Mouse (Mus musculus): ENCODE measurements around the gene Dcxr. TPM values are rescaled to one million over a fixed set of nuclear protein-coding genes. Genes with fewer than 3 reads are reported as not detected.
"Not testable (repeated sequence)": the region's sequence is repeated elsewhere in the genome, so short reads cannot be mapped to it uniquely, and the experiment has no call there.

The Dcxr gene
- 17.2 TPM for polyA plus RNA-seq (2021)

GRCm38 (mm10) chr11:120727169-120727527 is at the start of gene Dcxr:
Dcxr (minus strand) TSS chr11:120727281.
- CTCF ChIA-PET, result interaction anchor here (2.6 kb wide), 1 partner anchor 49 kb away, joined by 16 read pairs; no protein-coding TSS in a partner anchor

GRCm38 (mm10) chr11:120775774-120776469 is 48.8 kb upstream of the Dcxr start:
- peak; percentile 75 for DNase-seq (ENCODE audit: low read depth, low spot score)
- ATAC-seq, result peak; percentile 57
- ChIA-PET POLR2A (interaction anchor here (0.7 kb wide), 1 partner anchor 20 kb away, joined by 3 read pairs; no protein-coding TSS in a partner anchor), CTCF (interaction anchor here (0.6 to 7.5 kb wide), 36 partner anchors 8 to 191 kb away, joined by 3 to 81 read pairs (median 4); partner anchors contain the start of genes Cbr2, Cenpx, Dcxr and Lrrc45)
- H3K27me3 ChIP-seq, result no peaks in the 10 kb centered on the region
- in situ Hi-C loops (cut with MboI; ENCODE audit: low pct_unique_long_range_greater_than_20kb), result loop anchor here (5.0 kb wide), 1 partner anchor 49 kb away; the partner anchor contains the start of gene Dcxr
- TF ChIP-seq CTCF (IDR thresholded peaks at IDR 0.05), result peak; percentile 99

More at GRCm38 (mm10) chr11:120727169-120727527, at the start of gene Dcxr:
- DNase-seq (ENCODE audit: low read depth, low spot score) (peak; percentile 83), ATAC-seq (peak; percentile 86)
- TF ChIP-seq CTCF (IDR thresholded peaks at IDR 0.05), result no peak
- in situ Hi-C loops (cut with MboI; ENCODE audit: low pct_unique_long_range_greater_than_20kb), result loop anchor here (5.0 kb wide), 1 partner anchor 50 kb away; no protein-coding TSS in a partner anchor
- POLR2A ChIA-PET, result no interaction called here
- H3K27me3 ChIP-seq, result no peaks in the 10 kb centered on the region

GRCm38 (mm10) chr11:120773463-120774190 is 46.5 kb upstream of the Dcxr start:
- POLR2A ChIA-PET, result no interaction called here
- ATAC-seq, result no peak
- in situ Hi-C loops (cut with MboI; ENCODE audit: low pct_unique_long_range_greater_than_20kb), result no loop called here

GRCm38 (mm10) chr11:120772749-120773148 is 45.7 kb upstream of the Dcxr start:
- ATAC-seq (no peak), DNase-seq (ENCODE audit: low read depth, low spot score) (no peak)
- POLR2A ChIA-PET, result no interaction called here
- CTCF ChIA-PET, result interaction anchor here (2.1 to 7.5 kb wide), 2 partner anchors 50 to 59 kb away, joined by 7 to 81 read pairs; partner anchors contain the start of genes Cenpx, Lrrc45 and Rac3
- no peak for TF ChIP-seq CTCF (IDR thresholded peaks at IDR 0.05)
- H3K27me3 ChIP-seq, result no peaks in the 10 kb centered on the region
- in situ Hi-C loops (cut with MboI; ENCODE audit: low pct_unique_long_range_greater_than_20kb), result no loop called here

More at GRCm38 (mm10) chr11:120773463-120774190, 46.5 kb upstream of the Dcxr start:
- DNase-seq (ENCODE audit: low read depth, low spot score), result no peak
- no peak for TF ChIP-seq CTCF (IDR thresholded peaks at IDR 0.05)
- CTCF ChIA-PET, result interaction anchor here (2.1 to 7.5 kb wide), 2 partner anchors 51 to 60 kb away, joined by 7 to 81 read pairs; partner anchors contain the start of genes Cenpx, Lrrc45 and Rac3
- no peaks in the 10 kb centered on the region for H3K27me3 ChIP-seq

- no peak for TF ChIP-seq CTCF (IDR thresholded peaks at IDR 0.05)
- POLR2A ChIA-PET, result no interaction called here
- CTCF ChIA-PET, result interaction anchor here (1.4 kb wide), 1 partner anchor 8 kb away, joined by 3 read pairs; no protein-coding TSS in a partner anchor
- in situ Hi-C loops (cut with MboI; ENCODE audit: low pct_unique_long_range_greater_than_20kb), result loop anchor here (5.0 kb wide), 1 partner anchor 116 kb away; no protein-coding TSS in a partner anchor
- DNase-seq (ENCODE audit: low read depth, low spot score) (no peak), ATAC-seq (no peak)
- H3K27me3 ChIP-seq, result no peaks in the 10 kb centered on the region
Measured at GRCm38 (mm10) chr11:120768206-120768605, 41.1 kb upstream of the Dcxr start.

- ATAC-seq, POLR2A ChIA-PET: not testable (repeated sequence)
Measured at GRCm38 (mm10) chr11:120767023-120767422, 39.9 kb upstream of the Dcxr start.

GRCm38 (mm10) chr11:120763121-120763999 is 36.3 kb upstream of the Dcxr start:
- DNase-seq (ENCODE audit: low read depth, low spot score); in situ Hi-C loops (cut with MboI; ENCODE audit: low pct_unique_long_range_greater_than_20kb); CTCF ChIA-PET; H3K27me3 ChIP-seq; POLR2A ChIA-PET: not testable (repeated sequence)
- peak; percentile 26 for ATAC-seq

More at GRCm38 (mm10) chr11:120767023-120767422, 39.9 kb upstream of the Dcxr start:
- CTCF ChIA-PET, result interaction anchor here (1.4 kb wide), 1 partner anchor 9 kb away, joined by 3 read pairs; no protein-coding TSS in a partner anchor
- in situ Hi-C loops (cut with MboI; ENCODE audit: low pct_unique_long_range_greater_than_20kb), result loop anchor here (5.0 kb wide), 1 partner anchor 115 kb away; no protein-coding TSS in a partner anchor
- not testable (repeated sequence) for DNase-seq (ENCODE audit: low read depth, low spot score); H3K27me3 ChIP-seq

- ATAC-seq, result not testable (repeated sequence)
Measured at GRCm38 (mm10) chr11:120762672-120763041, 35.6 kb upstream of the Dcxr start, which contains the start of gene Hmga1b. Hmga1b (plus strand) TSS chr11:120762794.

GRCm38 (mm10) chr11:120761811-120762671 is 35.0 kb upstream of the Dcxr start:
- no peaks in the 10 kb centered on the region for H3K27me3 ChIP-seq
- ATAC-seq (peak; percentile 35), DNase-seq (ENCODE audit: low read depth, low spot score) (no peak)
- CTCF ChIA-PET, result interaction anchor here (1.2 kb wide), 1 partner anchor 14 kb away, joined by 5 read pairs; no protein-coding TSS in a partner anchor
- POLR2A ChIA-PET, result no interaction called here
- no peak for TF ChIP-seq CTCF (IDR thresholded peaks at IDR 0.05)
- in situ Hi-C loops (cut with MboI; ENCODE audit: low pct_unique_long_range_greater_than_20kb), result no loop called here

More at GRCm38 (mm10) chr11:120762672-120763041, 35.6 kb upstream of the Dcxr start, which contains the start of gene Hmga1b:
- CTCF ChIA-PET; H3K27me3 ChIP-seq; DNase-seq (ENCODE audit: low read depth, low spot score); in situ Hi-C loops (cut with MboI; ENCODE audit: low pct_unique_long_range_greater_than_20kb); POLR2A ChIA-PET: not testable (repeated sequence)

Measured in Patski (cell line).